Mouse (Mus musculus) left cerebral cortex, postnatal 10 days (tissue): ENCODE data around the gene Gm20425. TPM values are rescaled to one million over a fixed set of nuclear protein-coding genes. Genes with fewer than 3 reads are reported as not detected.
A peak's percentile ranks its signal among the peaks of the same experiment; 100 is the strongest.

Experiments used
- DNase-seq, 2 experiments: peaks; one replicate each; pipeline ENCODE4 v3.0.0; 2021 to 2022; ENCODE audit warnings: low spot score in 2 of 2, mixed read lengths in 1 of 2; ENCODE audit errors: extremely low spot score in 1 of 2
- intact Hi-C: fragments of 180-260 bp; cut with DNase I; formaldehyde crosslinking; loops from one replicate; pipeline ENCODE4 v1.15.1; 2025
- total RNA-seq, 2 experiments: library from RNA; stranded (reverse); gene quantifications; 2 replicates each; pipeline ENCODE4 v1.2.3; 2021

Gm20425 gene
- total RNA-seq: 1 to 10 TPM; 2.9 to 4.2 TPM

GRCm38 (mm10) chr9:103230151-103230951, at the start of gene Gm20425, which contains the start of gene Trf:
TSS of gene Gm20425 (minus strand) at chr9:103230307.
TSS of gene Trf (minus strand) at chr9:103230444.
- intact Hi-C loops: no loop called here
- peak; percentile 34 to 69 for DNase-seq

GRCm38 (mm10) chr9:103276876-103277275, 46.8 kb upstream of the Gm20425 start:
- DNase-seq: peak in 1 of 2 experiments; percentile 1
- intact Hi-C loops: no loop called here

GRCm38 (mm10) chr9:103275676-103276075, 45.6 kb upstream of the Gm20425 start:
- intact Hi-C loops: no loop called here
- no peak for DNase-seq

- intact Hi-C loops: no loop called here
- DNase-seq: no peak
Measured at GRCm38 (mm10) chr9:103274819-103275218, 44.7 kb upstream of the Gm20425 start.

GRCm38 (mm10) chr9:103271104-103271503, 41.0 kb upstream of the Gm20425 start:
- no peak for DNase-seq
- intact Hi-C loops: no loop called here

- DNase-seq: no peak
- intact Hi-C loops: no loop called here
Measured at GRCm38 (mm10) chr9:103265778-103266177, 35.7 kb upstream of the Gm20425 start.

- intact Hi-C loops: no loop called here
- no peak for DNase-seq
Measured at GRCm38 (mm10) chr9:103252906-103253305, 22.8 kb upstream of the Gm20425 start.

GRCm38 (mm10) chr9:103248618-103249017, 18.5 kb upstream of the Gm20425 start:
- intact Hi-C loops: no loop called here
- DNase-seq: no peak

GRCm38 (mm10) chr9:103246526-103247168, 16.5 kb upstream of the Gm20425 start:
- no peak for DNase-seq
- intact Hi-C loops: no loop called here

- intact Hi-C loops: no loop called here
- no peak for DNase-seq
Measured at GRCm38 (mm10) chr9:103243640-103244039, 13.5 kb upstream of the Gm20425 start.

- intact Hi-C loops: no loop called here
- DNase-seq: no peak
Measured at GRCm38 (mm10) chr9:103241206-103241605, 11.1 kb upstream of the Gm20425 start.

- intact Hi-C loops: no loop called here
- DNase-seq: no peak
Measured at GRCm38 (mm10) chr9:103239471-103239870, 9.4 kb upstream of the Gm20425 start.

GRCm38 (mm10) chr9:103234565-103235165, 4.6 kb upstream of the Gm20425 start:
- intact Hi-C loops: no loop called here
- no peak for DNase-seq

GRCm38 (mm10) chr9:103234059-103234458, 4.0 kb upstream of the Gm20425 start:
- intact Hi-C loops: no loop called here
- DNase-seq: no peak

- DNase-seq: peak in 1 of 2 experiments; percentile 63
- intact Hi-C loops: no loop called here
Measured at GRCm38 (mm10) chr9:103233006-103233395, 2.9 kb upstream of the Gm20425 start.

GRCm38 (mm10) chr9:103232232-103233005, 2.3 kb upstream of the Gm20425 start:
- intact Hi-C loops: no loop called here
- no peak for DNase-seq

GRCm38 (mm10) chr9:103229037-103229867, 855 bp downstream of the Gm20425 start:
- DNase-seq: no peak
- intact Hi-C loops: loop anchor here (5.0 kb wide), 1 partner anchor 73 kb away; no protein-coding TSS in a partner anchor

- no peak for DNase-seq
- intact Hi-C loops: loop anchor here (5.0 kb wide), 1 partner anchor 74 kb away; no protein-coding TSS in a partner anchor
Measured at GRCm38 (mm10) chr9:103228370-103229003, 1.6 kb downstream of the Gm20425 start.
